Mouse (Mus musculus) erythroblast, embryonic 14.5 days (primary cell): ENCODE data around the gene AC141477.1. TPM values are rescaled to one million over a fixed set of nuclear protein-coding genes. Genes with fewer than 3 reads are reported as not detected.

ENCODE experiments used
- H3K27me3 ChIP-seq: 2 replicates; pipeline ENCODE4 v1.6.1; 2012; ENCODE audit warnings: inconsistent platforms; ENCODE audit not compliant: control insufficient read depth
- H3K36me3 ChIP-seq: 2 replicates; pipeline ENCODE4 v1.6.1; 2012; ENCODE audit warnings: mild to moderate bottlenecking, inconsistent platforms; ENCODE audit not compliant: control insufficient read depth
- H3K4me1 ChIP-seq: 2 replicates; pipeline ENCODE4 v1.6.1; 2012; ENCODE audit warnings: inconsistent platforms; ENCODE audit not compliant: control insufficient read depth
- H3K4me3 ChIP-seq: replicated peaks from 2 replicates; pipeline ENCODE3; 2012; ENCODE audit warnings: moderate library complexity, mild to moderate bottlenecking, inconsistent platforms
- H3K9me3 ChIP-seq: 2 replicates; pipeline ENCODE4 v1.6.1; 2012; ENCODE audit warnings: low read length, inconsistent platforms, mixed read lengths; ENCODE audit not compliant: control insufficient read depth
- GATA1 ChIP-seq: IDR thresholded peaks from 2 replicates; pipeline ENCODE4 v1.6.1; 2012; ENCODE audit warnings: low read length, inconsistent platforms, mixed read lengths
- TAL1 ChIP-seq: IDR thresholded peaks from 3 replicates; pipeline ENCODE4 v1.6.1; 2012; ENCODE audit warnings: low read length, inconsistent platforms, mixed read lengths
- polyA plus RNA-seq: library from polyadenylated mRNA; stranded (reverse); fragments of >175 nt; gene quantifications from 2 replicates; pipeline ENCODE4 v1.2.3, GENCODE M21; 2012

AC141477.1 gene
- polyA plus RNA-seq, 1 experiment: not detected

DNA sequence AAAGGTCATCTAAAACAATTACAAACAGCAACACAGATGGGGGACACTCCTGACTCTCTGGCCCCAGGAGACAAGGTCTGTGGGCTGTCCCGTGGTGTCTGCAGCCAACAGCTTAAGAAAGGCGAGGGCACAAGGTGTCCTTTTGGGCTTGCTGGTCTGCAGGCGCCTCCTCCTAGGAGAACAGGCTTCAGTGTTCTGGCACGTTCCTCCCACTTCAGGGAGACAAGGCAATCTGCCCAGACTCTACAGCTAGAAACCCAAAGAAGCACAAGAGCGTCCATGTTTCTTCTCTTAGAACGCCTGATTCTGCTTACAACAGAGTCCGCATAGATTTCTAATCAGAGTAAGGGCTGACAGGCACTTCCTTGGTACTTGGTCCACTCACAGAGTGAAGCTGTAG lies 22.1 kb upstream of the AC141477.1 start:
- Histone ChIP-seq H3K4me1 (no peaks in the 10 kb centered on the region), H3K9me3 (peaks cover 18% of the 10 kb centered on the region), H3K4me3 (no peak overlapping the region), H3K27me3 (no peaks in the 10 kb centered on the region), H3K36me3 (peaks cover 24% of the 10 kb centered on the region)
- no peak for TF ChIP-seq GATA1
- TF ChIP-seq TAL1: no peak

DNA sequence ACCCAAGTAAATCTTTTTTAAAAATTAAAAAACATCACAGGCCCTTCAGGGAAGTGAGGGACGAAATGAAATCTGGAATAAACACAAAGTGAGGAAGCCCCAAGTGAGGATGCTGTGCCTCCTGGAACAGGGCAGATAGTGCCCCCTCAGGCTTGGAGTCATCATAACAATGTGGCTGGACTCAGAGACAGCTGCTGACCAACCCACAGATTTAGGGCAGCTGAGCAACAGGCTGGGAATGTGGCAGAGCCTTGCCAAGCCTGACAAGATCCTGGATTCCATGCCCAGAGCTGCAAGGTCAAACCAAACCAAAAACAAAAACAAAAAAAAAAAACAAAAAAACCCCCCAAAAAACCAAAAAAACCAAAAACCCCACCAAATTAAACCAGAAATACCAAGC lies 21.0 kb upstream of the AC141477.1 start:
- Histone ChIP-seq H3K9me3 (peaks cover 18% of the 10 kb centered on the region), H3K27me3 (no peaks in the 10 kb centered on the region), H3K36me3 (peaks cover 24% of the 10 kb centered on the region), H3K4me3 (no peak overlapping the region), H3K4me1 (no peaks in the 10 kb centered on the region)
- TF ChIP-seq TAL1 (no peak), GATA1 (no peak)

DNA sequence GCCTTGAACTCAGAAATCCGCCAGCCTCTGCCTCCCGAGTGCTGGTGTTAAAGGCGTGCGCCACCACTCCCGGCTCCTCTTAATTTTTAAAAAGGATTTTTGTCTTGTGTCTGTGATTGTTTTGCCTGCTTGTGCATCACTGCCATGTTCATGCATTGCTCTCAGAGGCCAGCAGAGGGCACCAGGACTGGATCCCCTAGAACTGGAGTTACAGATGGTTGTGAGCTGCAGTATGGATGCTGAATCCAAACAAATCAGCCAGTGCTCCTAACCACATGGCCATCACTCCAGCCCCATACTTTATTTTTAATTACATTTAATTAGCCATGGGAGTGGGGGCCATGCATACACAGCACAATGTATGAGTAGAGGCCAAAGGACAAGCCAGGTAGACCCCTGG lies 15.0 kb upstream of the AC141477.1 start:
- peaks cover 2% of the 10 kb centered on the region for H3K36me3 ChIP-seq

DNA sequence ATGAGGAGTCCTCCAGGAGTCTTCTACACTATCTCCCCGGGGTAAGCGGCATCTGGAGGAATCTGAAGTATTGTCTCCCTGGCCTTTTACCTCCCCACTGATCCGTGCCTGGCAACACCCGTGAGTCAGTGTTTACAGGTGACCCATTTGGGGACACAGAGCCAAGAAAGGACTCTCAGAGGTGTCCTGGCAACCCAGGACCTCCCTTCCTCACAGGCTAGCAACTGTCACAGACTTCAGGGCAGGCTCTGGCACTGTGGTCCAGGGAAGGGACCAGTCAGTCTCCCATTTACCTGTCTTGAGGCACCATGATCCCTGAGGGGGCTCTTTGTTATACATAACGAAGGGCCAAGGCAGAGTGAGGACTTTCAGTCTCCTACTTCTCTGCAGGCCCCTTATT lies 8.6 kb upstream of the AC141477.1 start, which contains the start of gene 2610028H24Rik:
Gene 2610028H24Rik, plus strand, starts transcription at position 231 of the 400 bp plus-strand sequence.
- Histone ChIP-seq H3K4me3 (no peak within 1 kb of the TSS), H3K9me3 (no peaks in the 10 kb centered on the region), H3K36me3 (no peaks in the 10 kb centered on the region), H3K4me1 (peaks cover 27% of the 10 kb centered on the region), H3K27me3 (no peaks in the 10 kb centered on the region)
- TF ChIP-seq GATA1: no peak
- no peak for TF ChIP-seq TAL1

More for the DNA sequence above, 15.0 kb upstream of the AC141477.1 start:
- Histone ChIP-seq H3K4me3 (no peak overlapping the region), H3K4me1 (no peaks in the 10 kb centered on the region), H3K9me3 (peaks cover 16% of the 10 kb centered on the region), H3K27me3 (no peaks in the 10 kb centered on the region)
- TF ChIP-seq TAL1 (no peak), GATA1 (no peak)

DNA sequence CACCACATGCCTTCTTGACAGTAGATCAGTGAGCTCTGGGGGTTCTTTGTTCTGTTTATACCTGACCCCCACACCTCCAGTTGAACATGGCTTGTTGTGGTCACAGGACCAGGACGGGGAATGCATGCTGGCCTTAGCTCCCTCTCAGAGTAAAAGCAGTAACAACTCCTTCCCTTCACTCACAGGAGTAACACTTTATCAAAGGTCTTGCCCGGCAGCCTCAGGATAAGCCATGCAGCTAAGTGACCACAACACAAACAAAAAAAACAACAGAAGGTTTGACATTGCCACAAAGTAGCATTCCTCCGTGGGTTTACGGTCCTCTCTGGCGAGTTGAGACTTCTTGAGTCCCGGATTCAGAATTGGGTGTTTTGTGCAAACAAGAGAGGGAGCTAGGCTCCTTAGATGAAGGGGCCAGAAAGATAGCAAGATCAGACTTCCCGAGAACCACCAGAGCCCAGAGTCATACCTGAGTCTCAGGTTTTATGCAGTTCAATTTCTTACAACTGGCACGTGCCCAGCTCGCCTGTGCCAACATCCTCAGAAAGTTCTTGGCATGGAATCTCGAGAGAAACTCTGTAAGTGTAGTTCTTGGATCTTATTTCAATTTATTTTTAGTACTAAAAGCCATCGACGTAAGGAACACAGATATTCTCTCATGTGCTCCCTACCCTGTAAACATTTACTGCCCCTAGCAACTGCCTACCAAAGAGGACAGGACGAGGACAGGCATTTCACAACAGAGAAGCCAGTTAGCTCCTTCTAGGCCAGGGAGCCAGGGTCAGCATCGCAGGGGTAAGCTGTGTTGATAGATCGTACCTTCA lies 7.4 kb upstream of the AC141477.1 start:
- no peak for TF ChIP-seq TAL1
- TF ChIP-seq GATA1: no peak
- no peaks in the 10 kb centered on the region for H3K9me3 ChIP-seq
- H3K4me3 ChIP-seq: no peak overlapping the region
- H3K27me3 ChIP-seq: no peaks in the 10 kb centered on the region
- H3K4me1 ChIP-seq: peaks cover 38% of the 10 kb centered on the region
- no peaks in the 10 kb centered on the region for H3K36me3 ChIP-seq

DNA sequence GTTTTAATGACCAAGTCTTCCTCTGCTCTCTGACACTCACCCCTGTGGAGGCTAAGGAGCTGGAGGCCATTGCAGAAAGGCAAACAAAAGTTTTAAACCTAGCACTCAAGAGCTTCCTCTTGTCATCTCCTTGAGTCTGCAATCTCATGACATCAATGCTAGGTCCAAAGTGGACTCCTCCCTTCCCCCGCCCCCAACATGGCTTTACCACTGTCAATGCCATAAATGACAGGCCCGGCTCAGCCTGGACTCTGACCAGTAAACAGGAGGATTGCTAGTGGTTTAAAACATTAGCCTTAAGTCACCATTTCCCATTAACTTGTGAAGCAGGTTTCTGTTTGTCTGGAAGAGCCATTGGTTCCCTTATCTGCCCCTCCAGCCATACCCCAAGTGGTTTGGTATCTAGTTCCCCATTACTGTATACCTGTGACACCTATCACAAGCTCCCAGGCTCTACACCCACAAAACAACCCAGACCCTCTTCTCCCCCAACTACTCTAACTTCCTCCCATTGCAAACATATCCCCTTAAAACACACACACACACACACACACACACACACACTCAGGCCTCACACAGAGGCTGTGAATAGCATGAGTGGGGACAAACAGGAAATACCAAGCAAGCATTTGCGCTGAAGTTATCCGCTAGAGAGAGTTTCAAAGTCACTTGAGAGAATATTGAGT lies 5.9 kb upstream of the AC141477.1 start:
- no peak overlapping the region for H3K4me3 ChIP-seq

DNA sequence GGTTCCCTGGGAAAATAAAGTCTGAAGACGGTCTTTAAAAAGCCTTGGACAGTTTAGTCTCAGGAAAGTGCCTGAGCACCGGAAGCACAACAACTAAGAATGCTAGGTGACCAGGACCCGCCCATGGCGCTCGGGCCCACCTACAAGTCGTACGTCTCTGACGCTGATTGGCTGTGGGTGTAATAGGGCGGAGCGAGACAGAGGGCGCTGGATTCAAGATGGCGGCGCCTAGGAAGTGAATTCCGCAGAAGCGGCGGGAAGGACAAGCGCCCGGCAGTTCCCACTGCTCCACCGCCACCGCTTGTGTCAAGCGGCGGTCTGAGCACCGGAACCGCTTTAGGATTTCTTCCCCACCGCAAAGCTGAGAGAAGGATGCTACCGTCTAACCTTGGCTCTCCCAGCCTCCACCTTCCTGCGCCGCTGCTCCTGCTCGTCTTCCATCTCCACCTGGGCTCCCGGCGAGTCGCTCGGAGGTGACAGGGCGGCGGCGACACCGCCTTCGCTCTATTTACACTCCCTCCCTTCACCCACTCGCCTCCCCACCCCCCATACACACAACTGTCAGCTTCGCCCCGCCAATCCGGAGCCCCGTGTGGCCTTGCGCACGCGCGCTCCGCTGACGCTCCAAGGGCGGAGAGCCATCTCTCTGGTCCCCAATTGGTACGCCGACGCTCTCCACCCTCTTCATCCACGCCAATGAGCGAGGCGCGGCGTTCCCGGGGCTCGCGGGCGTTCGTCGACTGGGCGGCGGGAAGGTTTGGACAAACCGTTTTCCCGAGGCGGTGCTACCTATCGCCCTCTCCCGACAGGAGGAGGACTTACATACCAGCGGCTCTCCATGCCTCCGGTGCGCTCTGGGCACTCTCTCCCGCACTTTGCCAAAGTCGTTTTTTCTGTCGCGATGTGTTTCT lies 2.2 kb upstream of the AC141477.1 start, which contains the start of gene Pcnt:
Gene Pcnt, minus strand, starts transcription at position 609 of the 911 bp plus-strand sequence.
- peaks cover 42% of the 10 kb centered on the region for H3K36me3 ChIP-seq
- TF ChIP-seq GATA1: no peak
- no peak for TF ChIP-seq TAL1
- H3K9me3 ChIP-seq: no peaks in the 10 kb centered on the region
- H3K27me3 ChIP-seq: no peaks in the 10 kb centered on the region
- H3K4me1 ChIP-seq: peaks cover 55% of the 10 kb centered on the region
- peak within 1 kb of the TSS; percentile 89 for H3K4me3 ChIP-seq

More for the DNA sequence above, 5.9 kb upstream of the AC141477.1 start:
- H3K9me3 ChIP-seq: no peaks in the 10 kb centered on the region
- H3K36me3 ChIP-seq: peaks cover 5% of the 10 kb centered on the region
- H3K4me1 ChIP-seq: peaks cover 44% of the 10 kb centered on the region
- H3K27me3 ChIP-seq: no peaks in the 10 kb centered on the region
- no peak for TF ChIP-seq TAL1

DNA sequence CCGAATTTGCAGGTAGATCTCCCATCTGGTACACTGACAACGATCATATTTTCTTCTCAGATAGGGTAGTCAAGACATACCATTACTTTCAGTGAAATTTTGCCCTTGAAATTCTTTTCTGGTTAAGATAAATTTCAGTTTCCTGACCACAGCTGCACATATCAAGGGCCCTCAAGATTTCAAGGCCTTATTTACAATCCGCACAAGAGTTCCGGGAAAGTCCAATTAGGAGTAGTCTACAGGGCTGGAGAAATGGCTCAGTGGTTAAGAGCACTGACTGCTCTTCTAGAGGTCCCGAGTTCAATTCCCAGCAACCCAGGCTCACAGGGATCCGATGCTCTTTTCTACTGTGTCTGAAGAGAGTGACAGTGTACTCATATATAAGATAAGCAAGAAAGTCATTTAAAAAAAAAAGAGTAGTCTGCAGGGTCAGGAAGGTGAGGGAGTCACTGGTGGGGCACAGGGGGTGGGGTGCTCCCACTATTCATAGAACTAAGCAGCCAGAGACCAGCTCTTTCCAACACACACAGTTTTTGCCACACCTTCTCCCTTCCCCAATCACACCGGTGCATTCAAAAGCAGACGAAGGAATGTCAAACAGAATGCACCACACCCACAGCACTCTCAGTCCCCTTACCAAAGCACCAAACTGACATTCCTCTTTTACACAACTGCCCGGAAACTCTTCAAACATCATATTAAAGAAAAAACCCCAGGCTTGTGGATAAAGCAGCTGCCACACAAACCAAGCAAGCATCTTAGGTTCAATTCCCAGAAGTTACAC lies 945 bp downstream of the AC141477.1 start:
- H3K4me1 ChIP-seq: peaks cover 32% of the 10 kb centered on the region
- TF ChIP-seq GATA1 (no peak), TAL1 (no peak)
- H3K27me3 ChIP-seq: no peaks in the 10 kb centered on the region
- no peak overlapping the region for H3K4me3 ChIP-seq
- H3K36me3 ChIP-seq: peaks cover 74% of the 10 kb centered on the region
- H3K9me3 ChIP-seq: no peaks in the 10 kb centered on the region
